Comparison of ENCODE assay signal across 14 mouse cellular contexts in the genomic region with DNA sequence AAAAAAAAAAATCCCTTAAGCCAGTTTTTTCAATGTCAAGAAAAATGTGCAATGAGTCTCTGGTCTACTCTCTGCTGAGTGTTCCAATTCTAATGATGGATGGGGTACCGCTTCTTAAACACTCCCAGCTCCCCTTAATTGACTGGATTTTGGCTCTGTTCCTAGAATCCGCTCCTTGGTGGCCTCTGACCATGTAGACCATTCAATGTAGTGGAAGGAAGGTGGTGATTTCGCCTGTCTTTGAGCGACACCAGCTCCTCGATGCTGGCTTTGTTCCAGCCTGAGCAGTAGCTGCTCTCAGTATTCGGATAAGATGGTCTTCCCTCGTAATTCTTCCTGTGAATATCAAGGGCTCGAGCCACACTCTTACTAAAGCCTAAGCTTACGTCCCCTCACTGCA.
DNase-seq lines count a peak whose midpoint lies in the region; ATAC-seq lines count a peak whose summit lies in the region.
"Had no signal": no experiment of that assay in that cellular context is flagged by ENCODE, and none has a peak within 500 bp of the region (broad histone marks: within the 10 kb centered on the region; RNA-seq: fewer than 3 reads in every experiment).

No protein-coding gene starts in this region.

- ATAC-seq in intestine, embryonic 14.5 days (replicated peaks; ENCODE audit: low FRiP score, low TSS enrichment, low read depth) = 0 out of 2 replicates have a peak, but pooled peaks have one; percentile 55
- no peak for ATAC-seq in intestine, embryonic 15.5 days
- peak; percentile 57; the same call in 1 of the 2 replicates for ATAC-seq in lung, embryonic 15.5 days (ENCODE audit: borderline replicate concordance, extremely low read depth, low FRiP score, low TSS enrichment)
- peak; percentile 55 for ATAC-seq in forebrain, embryonic 15.5 days (replicated peaks)
- ATAC-seq: midbrain, embryonic 15.5 days had no signal

- DNase-seq in embryo, embryonic 11 days = peak; percentile 10
- no peak for DNase-seq in embryo, embryonic 10 days (ENCODE audit: low spot score)
- DNase-seq in intestine, embryonic 14.5 days (ENCODE audit: low spot score) = peak; percentile 60
- no peak for DNase-seq in lung, postnatal 14 days
- no peak for DNase-seq in c-Kit-positive CD71-positive TER-119-positive erythroid progenitor cells, embryonic 14.5 days (ENCODE audit: low spot score)
- DNase-seq: cerebellum, adult 9-11 months; right cerebral cortex, postnatal 14 days; thymus, postnatal 14 days had no signal

- peaks cover 6% of the 10 kb centered on the region; the same call in 1 of the 2 replicates for H3K9me3 ChIP-seq in intestine, embryonic 14.5 days (ENCODE audit: control insufficient read depth, low read length)
- H3K9me3 ChIP-seq in intestine, embryonic 15.5 days = no peaks in the 10 kb centered on the region
- no peaks in the 10 kb centered on the region for H3K9me3 ChIP-seq in lung, embryonic 15.5 days
- H3K9me3 ChIP-seq in forebrain, embryonic 15.5 days = no peaks in the 10 kb centered on the region
- H3K9me3 ChIP-seq: midbrain, embryonic 15.5 days had no signal

- no peak overlapping the region for H3K27ac ChIP-seq in intestine, embryonic 14.5 days (ENCODE audit: low read depth)
- H3K27ac ChIP-seq in intestine, embryonic 15.5 days = no peak overlapping the region
- H3K27ac ChIP-seq in lung, embryonic 15.5 days = no peak overlapping the region
- H3K27ac ChIP-seq in forebrain, embryonic 15.5 days (replicated peaks) = no peak overlapping the region
- H3K27ac ChIP-seq: heart, embryonic 13.5 days; liver, embryonic 14.5 days; midbrain, embryonic 15.5 days had no signal

- H3K27me3 ChIP-seq in intestine, embryonic 14.5 days (replicated peaks; ENCODE audit: control insufficient read depth, insufficient read depth, low read length) = no peaks in the 10 kb centered on the region
- H3K27me3 ChIP-seq in intestine, embryonic 15.5 days (replicated peaks) = no peaks in the 10 kb centered on the region
- H3K27me3 ChIP-seq in lung, embryonic 15.5 days = peaks cover 27% of the 10 kb centered on the region
- H3K27me3 ChIP-seq in forebrain, embryonic 15.5 days = no peaks in the 10 kb centered on the region
- H3K27me3 ChIP-seq: midbrain, embryonic 15.5 days had no signal

- 35% methylated on average over 9 of the region's 9 CpGs for WGBS in intestine, embryonic 14.5 days
- WGBS in intestine, embryonic 15.5 days = 45% methylated on average over 9 of the region's 9 CpGs
- WGBS in lung, embryonic 15.5 days = 33% methylated on average over 9 of the region's 9 CpGs
- 21% methylated on average over 9 of the region's 9 CpGs for WGBS in forebrain, embryonic 15.5 days

- H3K4me1 ChIP-seq in intestine, embryonic 14.5 days (replicated peaks; ENCODE audit: control insufficient read depth, insufficient read depth, low read length) = no peaks in the 10 kb centered on the region
- H3K4me1 ChIP-seq in intestine, embryonic 15.5 days (replicated peaks) = no peaks in the 10 kb centered on the region; the same call in 1 of the 2 replicates
- peaks cover 15% of the 10 kb centered on the region; the same call in 1 of the 2 replicates for H3K4me1 ChIP-seq in lung, embryonic 15.5 days
- H3K4me1 ChIP-seq in forebrain, embryonic 15.5 days = peaks cover 14% of the 10 kb centered on the region
- H3K4me1 ChIP-seq: midbrain, embryonic 15.5 days had no signal

- no peak overlapping the region for H3K4me3 ChIP-seq in intestine, embryonic 14.5 days (ENCODE audit: low read depth, low read length)
- no peak overlapping the region for H3K4me3 ChIP-seq in intestine, embryonic 15.5 days (replicated peaks)
- no peak overlapping the region for H3K4me3 ChIP-seq in lung, embryonic 15.5 days
- no peak overlapping the region for H3K4me3 ChIP-seq in forebrain, embryonic 15.5 days
- H3K4me3 ChIP-seq: heart, embryonic 13.5 days; midbrain, embryonic 15.5 days had no signal

- H3K36me3 ChIP-seq in intestine, embryonic 14.5 days (ENCODE audit: control insufficient read depth, insufficient read depth, low read length) = no peaks in the 10 kb centered on the region
- H3K36me3 ChIP-seq in intestine, embryonic 15.5 days = no peaks in the 10 kb centered on the region
- H3K36me3 ChIP-seq in lung, embryonic 15.5 days = no peaks in the 10 kb centered on the region
- no peaks in the 10 kb centered on the region for H3K36me3 ChIP-seq in forebrain, embryonic 15.5 days
- H3K36me3 ChIP-seq: heart, embryonic 13.5 days; midbrain, embryonic 15.5 days had no signal

- no peak overlapping the region for H3K9ac ChIP-seq in intestine, embryonic 14.5 days (ENCODE audit: low read length)
- H3K9ac ChIP-seq in intestine, embryonic 15.5 days = no peak overlapping the region
- no peak overlapping the region for H3K9ac ChIP-seq in lung, embryonic 15.5 days
- no peak overlapping the region for H3K9ac ChIP-seq in forebrain, embryonic 15.5 days (replicated peaks)
- H3K9ac ChIP-seq: heart, embryonic 13.5 days; liver, embryonic 14.5 days; midbrain, embryonic 15.5 days had no signal

- no peak overlapping the region for H3K4me2 ChIP-seq in intestine, embryonic 14.5 days (ENCODE audit: low read length)
- H3K4me2 ChIP-seq in intestine, embryonic 15.5 days (replicated peaks) = no peak overlapping the region
- H3K4me2 ChIP-seq in lung, embryonic 15.5 days = no peak overlapping the region
- H3K4me2 ChIP-seq in forebrain, embryonic 15.5 days (replicated peaks) = no peak overlapping the region
- H3K4me2 ChIP-seq: heart, embryonic 13.5 days; midbrain, embryonic 15.5 days had no signal

Comparison
In these comparisons a context has a peak if more than half of its experiments do, and no peak if none do; other contexts are left out.
1. DNase-seq: peak in embryo, embryonic 11 days (single experiment) and intestine, embryonic 14.5 days (single experiment); none in embryo, embryonic 10 days (single experiment), lung, postnatal 14 days (single experiment) and c-Kit-positive CD71-positive TER-119-positive erythroid progenitor cells, embryonic 14.5 days (single experiment).